Mouse (Mus musculus) liver, adult 2 months (tissue): ENCODE measurements around the gene Phf2.

Experiments
- CTCF ChIP-seq: fragments of 200-500 bp; IDR thresholded peaks from 2 replicates; pipeline ENCODE4 v1.5.1; 2011; ENCODE audit warnings: low read depth, low read length, control low read depth
- POLR2A ChIP-seq: fragments of 200-500 bp; IDR thresholded peaks from 2 replicates; pipeline ENCODE4 v1.6.1; 2011; ENCODE audit warnings: low read length, control low read depth; ENCODE audit not compliant: insufficient read depth; ENCODE audit errors: extremely low read depth

- TF ChIP-seq POLR2A (no peak), CTCF (no peak)
These were observed 759 bp downstream of the Phf2 start for GRCm38 (mm10) chr13:48869950-48870770.
